Mouse (Mus musculus) adrenal gland, adult (tissue): ENCODE measurements around the gene Vps8.

ENCODE experiments used
- DNase-seq, 2 experiments: peaks; one replicate each; pipeline ENCODE4 v3.0.0; 2022 to 2023; ENCODE audit warnings: low spot score in 1 of 2; ENCODE audit not compliant: inconsistent age in 2 of 2

Gene Vps8

GRCm38 (mm10) chr16:21403402-21403801, 19.5 kb upstream of the Vps8 start:
- DNase-seq: no peak

GRCm38 (mm10) chr16:21404631-21405030, 18.3 kb upstream of the Vps8 start:
- DNase-seq: no peak

GRCm38 (mm10) chr16:21405224-21405969, 17.5 kb upstream of the Vps8 start:
- no peak for DNase-seq

GRCm38 (mm10) chr16:21406136-21406535, 16.8 kb upstream of the Vps8 start:
- no peak for DNase-seq

GRCm38 (mm10) chr16:21411779-21412178, 11.1 kb upstream of the Vps8 start:
- no peak for DNase-seq

- DNase-seq: peak; percentile 66 to 89
Observed at GRCm38 (mm10) chr16:21412593-21413047, 10.3 kb upstream of the Vps8 start.

GRCm38 (mm10) chr16:21413819-21414218, 9.1 kb upstream of the Vps8 start:
- DNase-seq: no peak

- no peak for DNase-seq
Observed at GRCm38 (mm10) chr16:21415128-21415527, 7.8 kb upstream of the Vps8 start.

- no peak for DNase-seq
Observed at GRCm38 (mm10) chr16:21418012-21418411, 4.9 kb upstream of the Vps8 start.

- DNase-seq: no peak
Observed at GRCm38 (mm10) chr16:21423546-21423910, 610 bp downstream of the Vps8 start.

GRCm38 (mm10) chr16:21428131-21428530, 5.2 kb downstream of the Vps8 start:
- DNase-seq: no peak

GRCm38 (mm10) chr16:21430377-21431060, 7.6 kb downstream of the Vps8 start:
- no peak for DNase-seq

- no peak for DNase-seq
Observed at GRCm38 (mm10) chr16:21431614-21432013, 8.7 kb downstream of the Vps8 start.

- no peak for DNase-seq
Observed at GRCm38 (mm10) chr16:21433543-21433942, 10.6 kb downstream of the Vps8 start.

- no peak for DNase-seq
Observed at GRCm38 (mm10) chr16:21441012-21441411, 18.1 kb downstream of the Vps8 start.

GRCm38 (mm10) chr16:21445026-21445625, 22.2 kb downstream of the Vps8 start:
- DNase-seq: no peak

GRCm38 (mm10) chr16:21447447-21447846, 24.5 kb downstream of the Vps8 start:
- DNase-seq: no peak

GRCm38 (mm10) chr16:21448464-21448863, 25.5 kb downstream of the Vps8 start:
- DNase-seq: no peak

- DNase-seq: no peak
Observed at GRCm38 (mm10) chr16:21449890-21450289, 27.0 kb downstream of the Vps8 start.

- DNase-seq: no peak
Observed at GRCm38 (mm10) chr16:21452569-21452968, 29.7 kb downstream of the Vps8 start.

GRCm38 (mm10) chr16:21457639-21458369, 34.9 kb downstream of the Vps8 start:
- peak in 1 of 2 experiments; percentile 36 for DNase-seq
